Mouse (Mus musculus) midbrain, embryonic 12.5 days (tissue): Measurements from ENCODE around the gene Ric8a. TPM values are rescaled to one million over a fixed set of nuclear protein-coding genes. Genes with fewer than 3 reads are reported as not detected.

Experiments used
- ATAC-seq: fragments of 200-750 bp; cut with Nextera tagmentation; 2 replicates; pipeline ENCODE4 v1.8.0; 2017; ENCODE audit warnings: low read depth, moderate TSS enrichment, moderate library complexity; ENCODE audit not compliant: low FRiP score
- H3K27ac ChIP-seq: fragments of 300-500 bp; sonication (generic); replicated peaks from 2 replicates; pipeline ENCODE4 v1.5.1; 2016; ENCODE audit warnings: mild to moderate bottlenecking
- H3K27me3 ChIP-seq: fragments of 300-500 bp; sonication (generic); 2 replicates; pipeline ENCODE4 v1.6.1; 2016; ENCODE audit warnings: mild to moderate bottlenecking
- H3K36me3 ChIP-seq: fragments of 300-500 bp; sonication (generic); 2 replicates; pipeline ENCODE4 v1.6.1; 2016
- H3K4me1 ChIP-seq: fragments of 300-500 bp; sonication (generic); 2 replicates; pipeline ENCODE4 v1.6.1; 2016
- H3K4me2 ChIP-seq: fragments of 300-500 bp; sonication (generic); replicated peaks from 2 replicates; pipeline ENCODE4 v1.6.1; 2016; ENCODE audit warnings: mild to moderate bottlenecking, moderate library complexity
- H3K4me3 ChIP-seq: fragments of 300-500 bp; sonication (generic); 2 replicates; pipeline ENCODE4 v1.5.1; 2016; ENCODE audit warnings: mild to moderate bottlenecking
- H3K9ac ChIP-seq: fragments of 300-500 bp; sonication (generic); replicated peaks from 2 replicates; pipeline ENCODE4 v1.6.1; 2016; ENCODE audit warnings: mild to moderate bottlenecking, moderate library complexity
- H3K9me3 ChIP-seq: fragments of 300-500 bp; sonication (generic); 2 replicates; pipeline ENCODE4 v1.6.1; 2016; ENCODE audit warnings: mild to moderate bottlenecking
- WGBS: fragments of 180-500 bp; shearing (Covaris S2); methylation state at CpG from one replicate; pipeline ENCODE4 v1.1.7; 2016; 5-methylcytosine and 5-hydroxymethylcytosine counted together
- polyA plus RNA-seq: library from polyadenylated mRNA; unstranded; fragments of >200 nt; fragmentation: Nextera tagmentation; extraction: Ambion mirVana; gene quantifications from 2 replicates; pipeline ENCODE4 v1.2.1, GENCODE M21; 2016

Gene Ric8a
- polyA plus RNA-seq, 1 experiment from 2014 or later: 78.3 TPM

DNA sequence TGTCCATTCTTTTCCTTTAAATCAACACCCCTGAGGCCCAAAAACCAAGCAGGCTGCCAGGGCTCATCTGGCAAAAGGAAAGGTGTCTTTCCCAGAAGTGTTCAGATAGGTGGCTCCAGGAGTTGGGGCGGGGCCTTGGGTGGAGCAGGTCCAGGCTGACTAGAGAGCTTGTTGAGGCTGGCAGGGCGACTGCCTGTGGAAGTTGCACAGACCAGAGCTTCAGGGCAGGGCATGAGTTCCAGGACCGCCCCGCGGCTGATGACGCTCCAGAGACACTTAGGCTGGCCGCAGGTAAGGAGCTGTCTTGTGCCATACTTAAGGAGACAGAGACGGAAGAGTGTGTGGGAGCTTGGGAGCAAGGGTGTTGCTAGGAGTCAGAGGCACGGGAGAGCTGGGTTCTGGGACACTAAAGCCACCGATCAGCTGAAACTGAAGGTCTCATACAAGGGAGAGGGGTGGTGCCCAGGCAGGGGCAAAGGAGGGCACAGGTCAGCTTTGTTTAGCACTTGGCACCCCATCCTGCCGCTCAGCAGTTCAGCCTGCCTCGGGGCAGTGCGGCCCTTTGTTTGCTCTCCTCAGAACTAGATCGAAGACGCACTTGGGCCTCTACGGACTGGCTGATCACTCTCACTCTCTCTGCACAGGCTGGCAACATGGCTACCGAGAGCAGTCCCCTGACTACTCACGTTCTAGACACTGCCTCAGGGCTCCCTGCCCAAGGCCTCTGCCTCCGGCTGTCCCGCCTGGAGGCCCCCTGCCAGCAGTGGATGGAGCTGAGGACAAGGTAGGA lies 21.6 kb upstream of the Ric8a start, which contains the start of gene Urah:
Gene Urah, plus strand, starts transcription at position 51 of the 790 bp plus-strand sequence.
- ATAC-seq: no peak
- Histone ChIP-seq H3K4me1 (no peaks in the 10 kb centered on the region), H3K27me3 (peaks cover 20% of the 10 kb centered on the region; the same call in 1 of the 2 replicates), H3K9me3 (no peaks in the 10 kb centered on the region), H3K4me3 (no peak within 1 kb of the TSS), H3K36me3 (no peaks in the 10 kb centered on the region), H3K9ac (no peak within 1 kb of the TSS), H3K27ac (no peak within 1 kb of the TSS), H3K4me2 (no peak within 1 kb of the TSS)
- WGBS: 51% methylated on average over 20 of the region's 20 CpGs

DNA sequence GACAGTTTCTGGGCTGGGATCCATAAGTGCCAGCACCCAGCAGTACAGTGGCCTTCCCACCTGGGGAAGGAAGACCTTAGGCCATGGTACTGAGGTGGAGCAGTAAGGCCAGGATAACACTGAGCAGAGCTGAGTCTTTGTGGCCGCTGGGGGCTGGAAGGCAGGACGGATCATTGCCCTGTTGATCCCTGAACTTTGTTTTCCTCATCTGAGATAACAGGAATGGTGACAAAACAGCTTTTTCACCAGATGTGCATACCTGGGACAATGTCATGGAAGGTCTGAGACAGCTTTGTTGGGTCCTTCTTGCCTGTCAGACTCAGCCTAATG lies 21.0 kb upstream of the Ric8a start:
- no peak overlapping the region for H3K4me2 ChIP-seq
- H3K27me3 ChIP-seq: peaks cover 25% of the 10 kb centered on the region; the same call in 1 of the 2 replicates
- WGBS: 82% methylated on average over 2 of the region's 2 CpGs
- no peaks in the 10 kb centered on the region for H3K9me3 ChIP-seq
- H3K4me3 ChIP-seq: no peak overlapping the region
- no peak for ATAC-seq
- no peaks in the 10 kb centered on the region for H3K4me1 ChIP-seq
- no peak overlapping the region for H3K27ac ChIP-seq
- H3K36me3 ChIP-seq: no peaks in the 10 kb centered on the region
- no peak overlapping the region for H3K9ac ChIP-seq

DNA sequence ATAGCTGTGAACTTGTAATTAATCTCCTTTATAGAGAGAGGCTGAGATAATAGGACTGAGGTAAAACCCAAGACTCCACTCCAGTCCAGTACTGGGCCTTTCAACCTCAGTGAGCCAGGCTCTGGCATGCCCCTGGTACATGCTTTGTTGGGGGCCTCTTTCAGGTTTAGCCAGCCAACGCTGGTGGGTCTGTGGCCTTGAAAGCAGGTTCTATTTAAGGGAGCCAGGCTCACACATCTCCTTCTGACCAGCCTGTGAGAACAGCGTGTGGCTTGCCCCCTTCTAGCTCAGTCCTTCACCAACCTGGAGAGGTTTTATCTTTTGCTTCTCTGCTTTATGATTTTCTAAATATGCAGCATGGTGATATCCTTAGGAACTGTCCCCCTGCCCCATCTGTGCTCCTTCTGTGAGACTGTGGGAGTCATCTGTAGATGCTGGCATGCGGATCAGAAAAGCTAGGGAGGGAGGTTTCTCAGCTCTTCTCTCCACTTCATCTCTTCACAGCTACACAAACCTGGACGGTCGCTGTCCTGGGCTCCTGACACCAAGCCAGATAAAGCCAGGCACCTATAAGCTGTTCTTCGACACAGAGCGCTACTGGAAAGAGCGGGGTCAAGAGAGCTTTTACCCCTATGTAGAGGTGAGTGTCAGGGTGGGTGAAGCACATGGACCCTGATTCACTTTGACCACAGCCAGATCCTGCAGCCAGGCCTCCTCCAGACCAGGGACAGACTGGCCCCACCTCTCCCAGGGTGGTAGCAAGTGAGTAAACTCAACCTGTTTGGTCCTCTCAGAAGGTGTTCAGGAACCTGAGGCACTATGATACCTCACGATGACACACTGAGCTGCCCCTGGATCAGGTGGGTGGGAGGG lies 20.3 kb upstream of the Ric8a start:
- H3K9ac ChIP-seq: no peak overlapping the region
- H3K36me3 ChIP-seq: no peaks in the 10 kb centered on the region
- no peak overlapping the region for H3K27ac ChIP-seq
- peaks cover 33% of the 10 kb centered on the region; the same call in 1 of the 2 replicates for H3K27me3 ChIP-seq
- WGBS: 87% methylated on average over 9 of the region's 9 CpGs
- H3K4me3 ChIP-seq: no peak overlapping the region
- H3K4me2 ChIP-seq: no peak overlapping the region
- no peaks in the 10 kb centered on the region for H3K9me3 ChIP-seq
- H3K4me1 ChIP-seq: no peaks in the 10 kb centered on the region
- ATAC-seq: no peak

DNA sequence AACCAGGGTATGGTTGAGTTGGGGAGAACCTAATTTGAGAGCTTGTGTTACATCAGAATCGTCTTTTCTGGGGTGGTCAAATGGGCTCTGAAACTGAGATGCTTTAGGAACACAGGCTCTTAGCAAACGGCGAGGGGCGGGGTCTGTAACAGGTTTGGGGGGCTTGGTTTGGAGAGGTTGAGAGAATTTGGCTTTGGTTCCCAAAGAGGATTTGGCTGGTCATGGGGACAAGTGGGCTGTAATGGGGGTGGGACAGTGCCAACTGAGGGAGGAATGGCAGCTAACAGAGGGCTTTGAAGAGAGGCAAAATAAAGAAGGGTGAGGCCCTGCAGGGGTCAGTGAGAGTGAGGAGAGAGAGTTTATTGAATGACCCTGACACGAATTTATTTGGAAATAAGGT lies 17.2 kb upstream of the Ric8a start:
- no peak overlapping the region for H3K4me2 ChIP-seq
- no peaks in the 10 kb centered on the region for H3K4me1 ChIP-seq
- no peak overlapping the region for H3K9ac ChIP-seq
- 68% methylated on average over 5 of the region's 5 CpGs for WGBS
- H3K27ac ChIP-seq: no peak overlapping the region
- ATAC-seq: no peak
- no peak overlapping the region for H3K4me3 ChIP-seq
- no peaks in the 10 kb centered on the region for H3K9me3 ChIP-seq
- H3K36me3 ChIP-seq: no peaks in the 10 kb centered on the region
- peaks cover 61% of the 10 kb centered on the region for H3K27me3 ChIP-seq

DNA sequence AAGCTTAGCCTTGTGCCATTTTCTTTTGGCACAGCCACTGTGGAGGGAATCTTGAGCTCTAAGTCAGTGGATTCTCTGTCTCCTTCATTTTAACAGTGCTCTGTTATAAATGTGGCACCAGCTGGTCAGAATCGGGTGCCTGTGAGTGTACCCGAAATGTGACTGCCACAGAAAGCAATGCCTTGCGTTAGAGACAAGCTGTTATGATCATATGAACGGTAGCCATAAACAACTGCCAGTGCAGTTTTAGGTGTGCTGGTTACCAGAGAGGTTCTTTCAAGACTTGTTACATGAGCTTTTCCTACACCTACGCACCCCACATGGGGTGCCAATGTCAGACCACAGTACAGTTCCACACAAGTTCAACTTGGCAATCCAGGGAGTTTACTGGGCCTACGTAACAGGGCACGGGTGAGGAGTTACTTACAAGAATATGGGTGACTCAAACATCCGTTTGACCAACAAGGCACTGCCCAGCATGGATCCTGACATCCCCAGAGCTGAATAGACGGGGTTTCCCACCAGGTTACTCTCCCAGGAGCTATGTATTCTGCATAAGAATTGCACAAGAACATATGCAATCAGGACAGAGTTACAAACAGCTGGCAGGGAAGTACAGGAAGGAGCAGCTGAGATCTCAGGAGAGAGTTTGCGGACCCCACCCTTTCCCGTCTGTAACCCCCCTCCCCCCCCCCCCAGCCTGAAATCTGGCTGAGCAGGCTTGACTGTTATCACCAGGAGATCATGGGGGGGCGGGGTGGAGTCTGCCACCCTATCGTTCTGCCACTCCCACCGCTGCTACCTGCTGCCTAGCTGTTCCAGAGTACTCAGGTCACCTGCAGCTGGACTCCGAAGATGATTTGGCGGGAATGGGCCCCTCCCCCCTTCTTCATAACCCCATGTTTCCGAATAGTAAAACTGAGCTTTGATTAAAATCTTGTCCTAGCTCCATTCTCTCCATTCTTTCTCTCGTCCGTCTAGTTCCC lies 15.7 kb upstream of the Ric8a start:
- WGBS: 40% methylated on average over 19 of the region's 19 CpGs
- no peak overlapping the region for H3K9ac ChIP-seq
- H3K4me3 ChIP-seq: no peak overlapping the region
- H3K4me1 ChIP-seq: no peaks in the 10 kb centered on the region
- no peak for ATAC-seq
- no peak overlapping the region for H3K4me2 ChIP-seq
- no peaks in the 10 kb centered on the region for H3K36me3 ChIP-seq
- peaks cover 55% of the 10 kb centered on the region for H3K27me3 ChIP-seq
- no peak overlapping the region for H3K27ac ChIP-seq
- H3K9me3 ChIP-seq: no peaks in the 10 kb centered on the region

DNA sequence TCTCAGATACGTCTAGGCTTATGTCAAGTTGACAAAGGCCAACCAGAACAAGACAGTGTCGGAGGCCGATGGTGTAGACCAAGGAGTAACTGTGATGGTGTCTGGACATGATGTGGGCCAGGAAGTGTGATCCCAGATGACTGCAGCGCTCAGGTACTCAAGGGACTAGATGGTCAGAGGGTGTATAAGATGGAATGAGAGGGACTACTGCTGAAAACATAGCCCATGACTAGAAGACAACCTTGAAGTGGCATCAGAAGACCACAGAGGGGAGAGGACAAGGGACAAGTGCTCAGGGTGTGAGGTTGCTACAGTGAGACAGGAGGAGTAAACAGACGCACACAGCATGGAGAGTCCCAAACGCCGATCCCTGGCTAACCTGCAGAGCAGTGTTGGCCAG lies 13.0 kb upstream of the Ric8a start:
- Histone ChIP-seq H3K4me2 (no peak overlapping the region), H3K4me1 (no peaks in the 10 kb centered on the region), H3K27ac (no peak overlapping the region), H3K9me3 (no peaks in the 10 kb centered on the region), H3K9ac (no peak overlapping the region), H3K36me3 (no peaks in the 10 kb centered on the region), H3K4me3 (no peak overlapping the region), H3K27me3 (peaks cover 46% of the 10 kb centered on the region)
- 76% methylated on average over 7 of the region's 7 CpGs for WGBS
- no peak for ATAC-seq

DNA sequence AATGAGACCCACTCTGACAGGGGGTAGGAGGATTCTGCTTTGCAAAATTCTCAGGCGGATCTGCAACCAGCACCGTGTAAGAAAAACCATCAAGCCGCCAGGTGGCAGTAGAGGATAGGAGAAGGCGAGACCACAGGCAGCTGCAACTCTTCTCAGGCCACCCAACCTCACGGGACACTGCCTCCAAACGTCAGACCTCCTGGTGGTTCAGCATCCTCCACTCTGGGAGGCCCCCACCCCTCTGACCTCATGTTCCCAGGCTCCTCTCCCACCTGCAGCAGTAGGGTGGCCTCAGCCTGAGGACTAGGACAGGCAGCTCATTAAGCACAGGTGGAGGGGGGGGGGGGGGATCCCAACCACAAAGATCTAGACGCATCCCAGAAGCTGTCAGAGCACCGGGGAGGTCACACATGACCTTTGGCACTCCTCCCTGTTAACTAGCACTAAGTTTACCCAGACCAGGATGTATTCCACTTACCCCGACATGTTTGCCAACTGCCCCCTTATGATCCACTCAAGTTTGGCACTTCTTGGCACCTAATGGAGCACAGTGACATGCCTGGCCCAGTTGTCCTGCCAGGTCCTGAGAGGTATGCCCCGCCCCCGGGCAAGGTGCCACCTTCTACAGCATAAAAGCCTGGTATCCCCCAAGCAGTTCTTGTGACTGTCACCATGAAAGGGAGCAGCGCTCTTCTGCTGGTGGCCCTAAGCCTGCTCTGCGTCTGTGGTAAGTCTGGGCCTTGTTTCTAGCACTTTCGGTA lies 11.7 kb upstream of the Ric8a start, which contains the start of gene Scgb1c1:
Gene Scgb1c1, plus strand, starts transcription at position 643 of the 761 bp plus-strand sequence.
- H3K9ac ChIP-seq: no peak within 1 kb of the TSS
- 30% methylated on average over 14 of the region's 14 CpGs for WGBS
- H3K36me3 ChIP-seq: no peaks in the 10 kb centered on the region
- peak; percentile 78 for ATAC-seq
- no peaks in the 10 kb centered on the region for H3K4me1 ChIP-seq
- H3K9me3 ChIP-seq: no peaks in the 10 kb centered on the region
- H3K4me2 ChIP-seq: no peak within 1 kb of the TSS
- H3K4me3 ChIP-seq: no peak within 1 kb of the TSS
- H3K27ac ChIP-seq: no peak within 1 kb of the TSS
- H3K27me3 ChIP-seq: peaks cover 42% of the 10 kb centered on the region

DNA sequence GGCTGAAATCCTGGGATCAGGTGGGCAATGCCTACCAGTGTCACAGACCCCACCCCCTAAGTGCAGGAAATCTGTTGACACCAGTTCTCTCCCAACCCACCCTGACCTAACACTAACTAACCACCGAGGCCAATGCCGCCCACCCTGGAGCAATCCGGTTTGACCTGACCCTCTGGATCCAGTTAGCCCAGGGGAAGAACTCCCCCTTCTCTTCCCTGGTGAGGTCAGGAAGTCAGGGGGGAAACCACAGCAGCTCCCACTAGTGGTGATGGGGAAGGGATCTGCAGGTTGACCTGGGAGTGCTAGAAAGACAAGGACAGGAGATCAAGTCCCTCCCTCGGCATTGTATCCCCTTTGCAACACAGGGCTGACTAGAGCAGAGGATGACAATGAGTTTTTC lies 11.1 kb upstream of the Ric8a start:
- no peak overlapping the region for H3K9ac ChIP-seq
- H3K4me2 ChIP-seq: no peak overlapping the region
- H3K27me3 ChIP-seq: peaks cover 36% of the 10 kb centered on the region
- no peaks in the 10 kb centered on the region for H3K4me1 ChIP-seq
- H3K27ac ChIP-seq: no peak overlapping the region
- no peak overlapping the region for H3K4me3 ChIP-seq
- no peak for ATAC-seq
- H3K36me3 ChIP-seq: no peaks in the 10 kb centered on the region
- WGBS: 63% methylated on average over 4 of the region's 4 CpGs
- H3K9me3 ChIP-seq: no peaks in the 10 kb centered on the region

DNA sequence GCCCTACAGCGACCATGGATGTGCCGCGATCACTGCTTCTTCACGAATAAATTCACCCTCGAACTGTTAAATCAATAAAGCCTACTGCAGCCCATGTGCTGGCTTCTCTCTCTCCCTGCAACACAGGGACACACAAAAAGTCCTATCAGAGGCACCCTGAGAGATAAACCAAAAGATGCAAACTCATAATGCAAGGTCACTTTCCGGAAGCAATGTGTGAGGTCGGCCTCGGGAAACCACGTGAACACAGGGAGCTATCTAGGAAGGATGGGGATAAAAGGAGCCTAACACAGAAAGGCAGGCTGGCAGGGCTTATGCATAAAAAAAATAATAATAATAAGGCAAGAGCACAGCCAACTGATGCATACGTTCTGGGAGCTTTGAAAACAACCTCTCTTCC lies 10.1 kb upstream of the Ric8a start:
- Histone ChIP-seq H3K4me1 (no peaks in the 10 kb centered on the region), H3K9me3 (no peaks in the 10 kb centered on the region), H3K27ac (no peak overlapping the region), H3K9ac (no peak overlapping the region), H3K4me2 (no peak overlapping the region), H3K36me3 (0 out of 2 replicates have a peak, but pooled peaks cover 3% of the 10 kb centered on the region), H3K27me3 (peaks cover 26% of the 10 kb centered on the region), H3K4me3 (no peak overlapping the region)
- ATAC-seq: no peak
- WGBS: 87% methylated on average over 10 of the region's 10 CpGs

DNA sequence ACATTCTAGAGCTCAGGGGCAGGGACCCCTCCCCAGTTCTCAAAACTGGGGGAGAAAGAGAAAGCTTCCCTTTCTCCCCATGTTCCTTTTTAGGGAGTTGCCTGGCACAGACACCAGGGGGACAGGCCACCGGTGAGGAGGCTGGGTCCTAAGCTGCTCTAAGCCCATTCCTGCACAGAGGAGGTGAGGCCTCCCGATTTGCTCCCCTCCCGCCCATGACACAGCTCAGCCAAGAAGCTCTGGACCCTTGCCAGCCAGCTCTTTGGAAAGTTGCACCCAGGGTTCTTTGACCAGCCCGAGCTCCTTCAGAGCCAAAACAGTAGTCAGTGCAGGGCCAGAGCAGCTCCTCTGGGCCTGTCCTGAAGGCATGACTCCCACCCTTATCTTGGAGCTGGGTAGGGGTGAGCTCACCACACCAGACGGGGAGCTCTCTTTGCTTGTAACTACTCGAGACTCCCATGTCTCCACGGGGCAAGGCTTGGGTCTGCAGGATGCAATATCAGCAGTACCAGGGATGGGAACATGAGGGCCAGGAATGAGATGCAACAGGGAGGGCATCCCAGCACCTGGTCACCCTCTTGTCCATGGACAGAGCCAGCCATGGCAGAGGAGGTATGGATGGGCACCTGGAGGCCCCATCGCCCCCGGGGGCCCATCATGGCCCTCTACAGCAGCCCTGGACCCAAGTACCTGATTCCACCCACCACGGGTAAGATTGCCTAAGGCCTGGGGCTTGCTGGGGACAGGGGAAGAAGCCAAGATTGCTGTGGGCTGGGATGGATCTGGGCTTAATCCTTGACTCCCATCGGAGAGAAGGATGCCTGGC lies 8.8 kb upstream of the Ric8a start, which contains the start of gene Odf3:
Gene Odf3, plus strand, starts transcription at position 51 of the 826 bp plus-strand sequence.
- Histone ChIP-seq H3K9ac (no peak within 1 kb of the TSS), H3K27ac (no peak within 1 kb of the TSS), H3K4me1 (no peaks in the 10 kb centered on the region), H3K27me3 (peaks cover 16% of the 10 kb centered on the region), H3K36me3 (peaks cover 16% of the 10 kb centered on the region), H3K4me2 (no peak within 1 kb of the TSS), H3K9me3 (no peaks in the 10 kb centered on the region), H3K4me3 (no peak within 1 kb of the TSS)
- 72% methylated on average over 11 of the region's 11 CpGs for WGBS
- ATAC-seq: no peak
